Mouse (Mus musculus) thymus, postnatal 25 days (tissue): Measurements from ENCODE around the gene Ttc9b.
"Not testable (repeated sequence)": the region's sequence is repeated elsewhere in the genome, so short reads cannot be mapped to it uniquely, and the experiment has no call there.

ENCODE experiments used
- DNase-seq: peaks from one replicate; pipeline ENCODE4 v3.0.0; 2022

The Ttc9b gene

GRCm38 (mm10) chr7:27653681-27654437, at the start of gene Ttc9b:
Gene Ttc9b (plus strand): TSS chr7:27653915.
- DNase-seq, result peak; percentile 63

DNA sequence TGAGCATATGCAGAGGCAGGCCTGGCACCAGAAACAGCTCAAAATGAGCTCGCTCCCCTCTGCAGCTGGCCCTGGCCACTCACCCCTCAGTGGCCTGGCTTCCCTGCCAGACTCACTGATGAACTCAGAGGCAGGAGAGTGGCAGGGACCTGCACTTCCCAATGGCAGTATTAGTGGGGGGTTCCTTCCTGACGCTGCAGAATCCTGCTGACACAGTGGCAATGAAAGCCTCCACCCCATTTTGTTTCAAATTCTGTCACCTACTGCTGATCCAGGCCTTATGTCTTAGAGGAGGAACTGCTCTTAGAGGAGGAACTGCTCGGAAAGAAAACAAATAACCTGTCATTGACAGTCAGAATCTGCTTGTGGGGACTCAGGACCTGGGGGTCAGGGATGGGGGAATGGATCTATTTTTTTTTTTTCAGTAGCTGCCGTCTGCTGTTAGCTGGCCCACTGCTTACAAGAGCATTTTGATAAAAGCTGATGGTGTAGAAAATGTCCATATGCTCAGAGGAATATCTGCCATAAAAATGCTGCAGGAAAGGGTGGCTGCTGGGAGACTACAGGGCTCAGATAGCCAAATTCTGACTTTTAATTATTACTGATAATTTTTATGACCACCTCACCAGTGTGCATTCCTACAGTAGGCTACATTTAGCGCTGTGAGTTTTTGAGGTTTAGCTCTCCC, 48.9 kb upstream of the Ttc9b start:
- no peak for DNase-seq

DNA sequence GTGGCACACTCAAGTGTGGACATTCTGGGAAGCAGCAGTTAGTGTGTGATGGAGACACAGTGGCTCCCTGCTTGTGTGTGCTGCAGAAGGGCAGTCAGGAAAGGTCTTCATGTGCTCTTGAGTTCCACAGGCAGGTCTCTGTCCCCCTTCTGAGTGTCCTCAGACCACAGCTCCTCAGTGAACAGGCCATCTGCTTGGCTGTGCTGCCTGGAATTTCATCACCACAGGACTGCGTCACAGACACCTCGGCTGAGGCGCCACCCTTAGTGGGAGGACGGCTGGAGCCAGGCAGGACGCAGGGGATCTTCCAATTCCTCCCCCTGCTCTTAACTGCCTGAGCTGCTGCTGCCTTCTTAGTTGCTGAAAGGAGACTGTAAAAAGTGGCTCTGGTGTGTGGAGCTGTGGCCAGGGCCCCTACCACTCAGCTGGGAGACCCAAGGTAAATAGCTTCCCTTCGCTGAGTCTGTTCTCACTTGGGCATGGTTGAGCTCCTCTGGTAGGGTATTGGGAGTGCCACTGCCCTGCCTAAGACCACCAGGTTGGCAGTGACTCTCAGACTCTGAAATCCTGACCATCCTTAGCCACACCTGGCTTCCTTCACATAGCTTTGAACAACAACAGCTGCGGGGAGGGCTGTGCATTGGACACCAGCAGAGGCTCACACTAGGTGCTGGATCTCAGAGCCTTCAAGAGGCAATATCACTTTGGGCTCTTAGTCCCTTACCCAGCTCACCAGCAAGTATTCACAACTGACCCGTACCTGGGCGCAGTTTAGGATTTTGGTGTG, 48.0 kb upstream of the Ttc9b start:
- no peak for DNase-seq

- no peak for DNase-seq
These were observed 47.0 kb upstream of the Ttc9b start for GRCm38 (mm10) chr7:27606481-27607254.

- DNase-seq, result no peak
These were observed 46.1 kb upstream of the Ttc9b start for GRCm38 (mm10) chr7:27607580-27607979.

DNA sequence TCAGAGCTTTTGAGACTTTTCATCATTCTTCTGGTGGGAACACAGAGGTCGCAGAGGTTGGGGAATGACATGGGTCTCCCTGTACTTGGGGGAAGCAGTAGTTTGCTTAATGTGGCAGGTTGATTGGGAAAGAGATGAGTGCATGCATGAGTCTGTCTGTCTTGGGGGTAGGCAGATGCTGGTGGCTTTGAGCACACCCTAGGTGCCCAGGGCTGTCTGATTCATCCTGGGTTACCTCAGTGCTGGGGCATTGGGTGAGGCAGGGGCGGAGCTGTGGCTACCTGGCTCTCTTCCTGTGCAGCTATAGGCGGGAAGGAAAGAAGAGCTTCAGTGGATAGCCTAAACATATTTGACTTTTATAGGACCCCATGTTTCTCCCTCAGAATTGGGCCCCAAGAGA, 45.6 kb upstream of the Ttc9b start:
- DNase-seq, result no peak

GRCm38 (mm10) chr7:27609285-27609684, 44.4 kb upstream of the Ttc9b start:
- no peak for DNase-seq

DNA sequence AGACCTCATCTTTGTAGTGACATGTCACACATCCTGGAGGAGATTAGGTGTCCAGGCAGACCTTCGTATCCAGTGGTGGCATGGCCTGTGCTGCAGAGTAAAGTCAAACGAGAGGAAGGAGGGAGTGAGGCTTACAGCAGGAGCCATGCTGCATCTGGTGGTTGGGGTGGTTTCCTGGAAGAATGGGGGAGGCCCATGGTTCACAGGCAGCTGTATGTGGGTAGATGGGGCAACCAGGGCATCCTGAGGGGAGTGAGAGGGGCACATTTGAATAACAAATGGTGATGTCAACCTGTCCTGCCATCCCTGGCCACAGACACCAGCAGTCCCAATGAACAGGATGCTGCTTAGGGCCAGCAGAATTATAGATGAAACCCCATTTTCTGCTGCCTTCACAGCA, 44.0 kb upstream of the Ttc9b start:
- peak; percentile 16 for DNase-seq

DNA sequence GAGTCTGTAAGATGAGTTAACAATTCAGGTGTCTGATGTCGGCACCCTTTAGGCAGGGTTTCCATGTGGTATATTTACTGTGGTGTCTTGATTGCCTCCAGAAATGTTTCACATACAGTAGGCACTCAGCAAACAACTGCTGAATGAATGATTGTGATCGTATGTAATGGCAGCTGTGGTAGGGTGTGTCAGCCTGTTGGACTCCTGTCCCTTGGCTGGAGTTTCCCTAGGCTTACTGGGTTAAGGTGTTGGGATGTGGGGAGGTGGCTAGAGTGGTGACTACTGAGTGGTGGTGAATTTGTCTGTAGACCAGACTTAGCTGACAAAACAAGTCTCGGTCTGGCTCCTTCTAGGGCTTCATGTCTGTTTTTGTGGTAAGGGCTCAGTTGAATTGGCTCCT, 43.3 kb upstream of the Ttc9b start:
- DNase-seq, result no peak

DNA sequence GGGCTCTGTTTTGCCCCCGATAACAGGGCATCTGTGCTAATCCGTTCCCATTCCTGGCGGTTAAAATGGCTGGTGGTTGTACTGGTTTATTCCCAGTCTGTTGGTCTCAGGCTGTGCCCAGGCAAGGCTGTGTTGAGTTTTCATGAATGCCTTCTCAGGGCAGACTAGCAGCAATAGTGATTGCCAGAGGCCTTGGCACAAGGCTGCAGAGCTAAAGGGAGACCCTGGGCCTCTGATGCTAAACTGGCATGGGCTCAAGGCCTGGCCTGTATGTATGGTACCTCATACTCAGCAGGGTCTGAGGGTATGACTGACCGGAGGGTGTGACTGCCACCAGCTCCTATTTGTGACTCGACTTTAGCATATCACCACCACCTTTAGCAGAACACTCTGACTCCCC, 42.8 kb upstream of the Ttc9b start:
- no peak for DNase-seq

DNA sequence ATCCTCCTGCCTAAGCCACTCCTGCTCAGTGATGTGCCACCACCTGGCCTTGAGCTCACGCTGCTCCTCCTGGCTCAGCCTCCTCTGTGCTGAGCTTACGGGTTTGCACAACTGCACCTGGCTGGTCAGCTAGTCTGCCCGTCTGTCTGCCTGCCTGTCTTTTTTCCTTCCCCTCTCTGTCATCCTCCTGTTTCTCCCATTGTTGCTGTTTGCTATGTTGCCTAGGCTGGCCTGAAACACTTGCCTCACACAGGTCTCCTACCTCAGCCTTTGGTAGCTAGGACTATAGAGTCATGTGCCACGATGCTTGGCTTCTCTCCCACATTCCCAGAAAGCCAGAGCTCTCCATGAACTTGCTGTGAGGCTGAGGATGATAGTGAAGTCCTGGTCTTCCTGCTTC, 40.8 kb upstream of the Ttc9b start:
- no peak for DNase-seq

DNA sequence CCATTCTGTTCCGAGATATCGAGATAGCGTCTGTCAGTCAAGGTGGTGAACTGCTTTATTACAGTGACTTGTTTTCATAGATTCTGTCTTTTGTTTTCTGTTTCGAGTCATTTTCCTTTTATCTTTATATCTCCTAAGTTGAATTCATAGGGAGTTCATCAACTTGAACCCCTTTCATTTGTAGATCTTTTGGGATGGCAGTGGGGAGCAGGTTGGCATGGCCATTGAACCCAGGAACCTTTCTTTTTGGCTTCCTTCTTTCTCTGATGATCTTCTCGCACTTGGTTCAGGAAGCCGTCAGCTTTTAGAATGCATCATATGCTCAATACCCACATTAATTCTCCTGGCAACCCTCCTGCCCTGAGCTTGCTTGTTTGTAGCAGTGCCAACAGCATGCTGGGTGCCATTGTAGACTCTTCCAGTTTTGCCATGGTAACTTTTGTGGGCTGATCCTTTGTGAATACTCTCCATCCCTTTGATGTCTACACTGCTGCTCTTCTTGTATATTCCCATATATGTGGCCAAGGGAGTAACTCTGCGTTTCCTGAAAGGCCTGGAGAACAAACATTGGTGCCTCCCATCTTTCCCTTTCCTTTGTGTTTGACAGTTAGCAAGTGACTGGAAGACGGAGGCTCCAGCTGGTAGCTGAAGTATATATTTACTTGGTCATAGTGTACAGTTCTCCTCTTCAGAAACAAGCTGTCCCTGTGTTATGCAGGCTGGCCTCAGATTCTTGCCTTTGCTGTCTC, 39.8 kb upstream of the Ttc9b start:
- no peak for DNase-seq

DNA sequence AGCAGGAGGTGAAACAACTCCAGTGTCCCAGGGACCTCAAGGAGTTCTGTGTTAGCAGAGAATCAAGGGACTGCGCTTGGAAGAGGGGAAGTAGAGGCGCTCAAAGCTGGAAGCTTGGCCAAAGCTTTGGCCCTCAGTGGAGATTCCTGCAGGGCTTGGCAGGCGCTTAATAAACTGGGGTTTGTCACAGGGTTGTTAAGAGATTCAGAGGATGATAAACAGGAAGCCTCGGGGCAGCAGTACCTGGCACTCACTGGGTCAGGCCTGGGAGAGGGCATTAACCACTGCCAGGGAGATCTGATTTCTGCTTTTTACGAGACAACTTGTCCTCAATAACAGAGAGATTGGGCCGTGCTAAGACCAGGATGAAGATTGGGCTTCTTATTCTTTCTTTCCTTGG, 32.7 kb upstream of the Ttc9b start:
- no peak for DNase-seq

- no peak for DNase-seq
These were observed 31.5 kb upstream of the Ttc9b start for GRCm38 (mm10) chr7:27622234-27622633.

- DNase-seq, result no peak
These were observed 28.7 kb upstream of the Ttc9b start for GRCm38 (mm10) chr7:27624967-27625366.

GRCm38 (mm10) chr7:27627707-27628106, 26.0 kb upstream of the Ttc9b start:
- no peak for DNase-seq

GRCm38 (mm10) chr7:27628190-27628589, 25.5 kb upstream of the Ttc9b start:
- no peak for DNase-seq

- not testable (repeated sequence) for DNase-seq
These were observed 24.9 kb upstream of the Ttc9b start for GRCm38 (mm10) chr7:27628816-27629215.

GRCm38 (mm10) chr7:27631439-27631838, 22.3 kb upstream of the Ttc9b start:
- no peak for DNase-seq

DNA sequence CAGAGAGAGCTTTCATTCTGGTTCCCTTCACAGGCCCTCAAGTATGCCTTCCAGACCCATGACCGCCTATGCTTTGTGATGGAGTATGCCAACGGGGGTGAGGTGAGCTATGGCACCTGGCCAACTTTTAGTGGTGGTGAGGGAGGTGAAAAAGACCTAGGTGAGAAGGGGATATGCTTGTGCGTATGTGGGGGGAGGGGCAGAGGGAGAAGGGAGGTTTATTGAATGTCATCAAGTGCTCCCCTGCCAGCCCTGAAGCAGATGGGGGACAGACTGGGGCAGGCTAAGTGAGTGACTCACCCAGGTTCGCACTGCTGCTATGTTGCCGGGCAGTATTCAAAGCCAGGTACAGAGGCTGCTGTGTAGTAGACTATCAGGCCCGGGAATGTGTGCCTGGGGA, 20.5 kb upstream of the Ttc9b start:
- no peak for DNase-seq

DNA sequence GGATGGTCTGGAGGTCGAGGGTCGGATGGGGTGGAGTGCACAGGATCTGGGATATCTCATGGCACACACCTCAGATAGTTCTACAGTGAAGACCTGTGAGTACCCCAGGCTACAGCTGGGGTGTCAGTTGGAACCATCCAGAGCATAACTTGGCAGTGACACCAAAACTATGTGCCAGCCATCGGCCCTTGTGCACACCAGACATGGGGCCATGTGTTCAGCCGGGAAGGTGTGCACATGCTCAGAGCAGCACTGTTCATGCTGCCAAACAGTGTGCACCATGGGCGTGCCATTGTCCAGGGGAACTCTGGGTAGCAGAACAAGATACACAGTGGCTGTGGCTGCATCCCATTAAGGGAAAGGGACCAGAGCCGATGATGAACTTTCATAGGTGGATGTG, 19.0 kb upstream of the Ttc9b start:
- DNase-seq, result no peak

GRCm38 (mm10) chr7:27635094-27635493, 18.6 kb upstream of the Ttc9b start:
- not testable (repeated sequence) for DNase-seq
